ENCODE assay signal across 17 mouse cellular contexts in genomic region chr6:91762051-91762742, GRCm38 (mm10).
DNase-seq lines count a peak whose midpoint lies in the region; ATAC-seq and TF ChIP-seq lines count a peak whose summit lies in the region.
"Had no signal": no experiment of that assay in that cellular context is flagged by ENCODE, and none has a peak within 500 bp of the region (broad histone marks: within the 10 kb centered on the region; RNA-seq: fewer than 3 reads in every experiment).

No protein-coding gene starts in this region.

- no peaks in the 10 kb centered on the region for H3K4me1 ChIP-seq in midbrain, embryonic 15.5 days
- no peaks in the 10 kb centered on the region for H3K4me1 ChIP-seq in midbrain, embryonic 11.5 days (ENCODE audit: control insufficient read depth, insufficient read depth, low read length)
- no peaks in the 10 kb centered on the region for H3K4me1 ChIP-seq in thymus, adult 2 months (replicated peaks; ENCODE audit: control insufficient read depth, insufficient read depth, low read length)
- H3K4me1 ChIP-seq: embryonic facial prominence, embryonic 10.5 days; forebrain, embryonic 12.5 days; liver, embryonic 13.5 days; midbrain, embryonic 12.5 days; neural tube, embryonic 15.5 days had no signal

- H3K79me2 ChIP-seq in myocyte (ENCODE audit: control insufficient read depth, insufficient read depth), result no peaks in the 10 kb centered on the region

- no peak overlapping the region for H3K9ac ChIP-seq in midbrain, embryonic 15.5 days
- H3K9ac ChIP-seq in midbrain, embryonic 11.5 days (ENCODE audit: low read length), result no peak overlapping the region
- H3K9ac ChIP-seq: forebrain, embryonic 12.5 days; liver, embryonic 13.5 days; midbrain, embryonic 12.5 days; neural tube, embryonic 15.5 days had no signal

- no peak overlapping the region for H3ac ChIP-seq in myocyte (ENCODE audit: control insufficient read depth, insufficient read length)

- H3K4me3 ChIP-seq in midbrain, embryonic 15.5 days, result no peak overlapping the region
- H3K4me3 ChIP-seq in midbrain, embryonic 11.5 days (ENCODE audit: low read depth, low read length), result no peak overlapping the region
- no peak overlapping the region for H3K4me3 ChIP-seq in myocyte
- H3K4me3 ChIP-seq in thymus, adult 2 months (ENCODE audit: control insufficient read depth, insufficient read depth, low read length), result no peak overlapping the region
- H3K4me3 ChIP-seq: embryonic facial prominence, embryonic 10.5 days; forebrain, embryonic 12.5 days; liver, embryonic 13.5 days; midbrain, embryonic 12.5 days; neural tube, embryonic 15.5 days had no signal

- no peak overlapping the region for H3K27ac ChIP-seq in midbrain, embryonic 15.5 days
- H3K27ac ChIP-seq in midbrain, embryonic 11.5 days (ENCODE audit: low read depth, low read length), result no peak overlapping the region
- no peak overlapping the region for H3K27ac ChIP-seq in thymus, adult 2 months (ENCODE audit: control insufficient read depth, insufficient read depth, low read length)
- H3K27ac ChIP-seq: embryonic facial prominence, embryonic 10.5 days; forebrain, embryonic 12.5 days; liver, embryonic 13.5 days; midbrain, embryonic 12.5 days; neural tube, embryonic 15.5 days had no signal

- H3K27me3 ChIP-seq in midbrain, embryonic 15.5 days (replicated peaks), result no peaks in the 10 kb centered on the region
- no peaks in the 10 kb centered on the region for H3K27me3 ChIP-seq in midbrain, embryonic 11.5 days (ENCODE audit: control insufficient read depth, insufficient read depth, low read length)
- H3K27me3 ChIP-seq in myocyte (ENCODE audit: control insufficient read depth, insufficient read depth, insufficient read length), result no peaks in the 10 kb centered on the region
- H3K27me3 ChIP-seq in thymus, adult 2 months (ENCODE audit: control insufficient read depth, insufficient read depth, low read length), result no peaks in the 10 kb centered on the region
- H3K27me3 ChIP-seq: forebrain, embryonic 12.5 days; liver, embryonic 13.5 days; midbrain, embryonic 12.5 days; neural tube, embryonic 15.5 days; Patski had no signal

- no peak for TF ChIP-seq POLR2A in myocyte (IDR thresholded peaks at IDR 0.05; ENCODE audit: insufficient read length, low read depth)
- no peak for TF ChIP-seq POLR2A in thymus, adult 2 months (IDR thresholded peaks at IDR 0.05; ENCODE audit: control insufficient read depth, extremely low read depth, insufficient read depth, low read length, poor library complexity)

- no peak overlapping the region for H3K4me2 ChIP-seq in midbrain, embryonic 15.5 days
- H3K4me2 ChIP-seq in midbrain, embryonic 11.5 days, result no peak overlapping the region
- H3K4me2 ChIP-seq in myocyte (ENCODE audit: low read depth), result no peak overlapping the region
- H3K4me2 ChIP-seq: forebrain, embryonic 12.5 days; liver, embryonic 13.5 days; midbrain, embryonic 12.5 days; neural tube, embryonic 15.5 days had no signal

- peak; percentile 46 to 55 for DNase-seq in adrenal gland, postnatal 36 days
- no peak for DNase-seq in adrenal gland, adult 2 months
- DNase-seq in kidney, adult 18-20 months, result peak; percentile 21
- DNase-seq in kidney, adult 11 months, result no peak
- DNase-seq in midbrain, embryonic 11.5 days (ENCODE audit: low spot score, missing footprints), result no peak
- DNase-seq in thymus, adult 2 months, result no peak
- DNase-seq: gastrocnemius, postnatal 36 days; heart, postnatal 14 days; liver, embryonic 13.5 days had no signal

- peaks cover 5% of the 10 kb centered on the region for H3K36me3 ChIP-seq in midbrain, embryonic 15.5 days (replicated peaks)
- no peaks in the 10 kb centered on the region for H3K36me3 ChIP-seq in midbrain, embryonic 11.5 days (ENCODE audit: control insufficient read depth, insufficient read depth, low read length)
- H3K36me3 ChIP-seq in myocyte (ENCODE audit: control insufficient read depth, insufficient read depth), result peaks cover 5% of the 10 kb centered on the region
- H3K36me3 ChIP-seq in thymus, adult 2 months (ENCODE audit: control insufficient read depth, insufficient read depth, low read length), result 0 out of 2 replicates have a peak, but pooled peaks cover 3% of the 10 kb centered on the region

- ATAC-seq in midbrain, embryonic 15.5 days (replicated peaks), result 0 out of 2 replicates have a peak, but pooled peaks have one; percentile 43
- ATAC-seq in midbrain, embryonic 11.5 days (ENCODE audit: low FRiP score), result no peak
- ATAC-seq: intestine, embryonic 16.5 days; Patski had no signal

- no peak for TF ChIP-seq CTCF in thymus, adult 2 months (IDR thresholded peaks at IDR 0.05; ENCODE audit: borderline replicate concordance, control insufficient read depth, extremely low read depth, insufficient read depth, low read length, poor library complexity)

- no peaks in the 10 kb centered on the region for H3K9me3 ChIP-seq in midbrain, embryonic 15.5 days
- no peaks in the 10 kb centered on the region for H3K9me3 ChIP-seq in midbrain, embryonic 11.5 days (ENCODE audit: control insufficient read depth, low read length)
- H3K9me3 ChIP-seq: embryonic facial prominence, embryonic 10.5 days; forebrain, embryonic 12.5 days; liver, embryonic 13.5 days; midbrain, embryonic 12.5 days; neural tube, embryonic 15.5 days had no signal

- 85% methylated on average over 9 of the region's 9 CpGs for WGBS in midbrain, embryonic 15.5 days
- 79% methylated on average over 9 of the region's 9 CpGs for WGBS in midbrain, embryonic 11.5 days
- 86% methylated on average over 9 of the region's 9 CpGs for WGBS in thymus, adult 2 months

TF ChIP-seq in myocyte, 11 proteins besides CTCF, POLR2A, EP300 and RAD21:
- TF ChIP-seq MYOG (IDR thresholded peaks at IDR 0.05; ENCODE audit: control insufficient read depth in 1 of 3, insufficient read depth in 1 of 3, insufficient read length in 2 of 3, low read depth in 2 of 3), result no peak
- TF ChIP-seq POLR2AphosphoS2 (IDR thresholded peaks at IDR 0.05; ENCODE audit: insufficient read length, low read depth), result peak; percentile 34
- no peak for TF ChIP-seq CEBPB (IDR thresholded peaks at IDR 0.05; ENCODE audit: insufficient read depth, poor library complexity, severe bottlenecking)
- no peak for TF ChIP-seq E2F4 (IDR thresholded peaks at IDR 0.05; ENCODE audit: insufficient read depth)

Comparison
In these comparisons a context has a peak if more than half of its experiments do, and no peak if none do; other contexts are left out.
1. DNase-seq: peak in adrenal gland, postnatal 36 days (2 of 2) and kidney, adult 18-20 months (single experiment); none in adrenal gland, adult 2 months (single experiment), kidney, adult 11 months (single experiment), midbrain, embryonic 11.5 days (single experiment) and thymus, adult 2 months (single experiment).